Mouse (Mus musculus) bone marrow, adult 2 months (tissue): ENCODE measurements at regions not wholly inside any gene's neighbourhood (a gene's known extent, or its start where the extent isn't known, plus 50 kb on each side); places are given as distances from the start of the nearest gene placed in this dataset.

Source experiments
- CTCF ChIP-seq: fragments of 200-500 bp; IDR thresholded peaks from 2 replicates; pipeline ENCODE4 v1.5.1; 2011; ENCODE audit warnings: low read length, control low read depth; ENCODE audit not compliant: control insufficient read depth, insufficient read depth
- POLR2A ChIP-seq: fragments of 200-500 bp; IDR thresholded peaks from 2 replicates; pipeline ENCODE4 v1.6.1; 2011; ENCODE audit warnings: low read depth, mild to moderate bottlenecking, control low read depth, low read length, borderline replicate concordance; ENCODE audit not compliant: control insufficient read depth

DNA sequence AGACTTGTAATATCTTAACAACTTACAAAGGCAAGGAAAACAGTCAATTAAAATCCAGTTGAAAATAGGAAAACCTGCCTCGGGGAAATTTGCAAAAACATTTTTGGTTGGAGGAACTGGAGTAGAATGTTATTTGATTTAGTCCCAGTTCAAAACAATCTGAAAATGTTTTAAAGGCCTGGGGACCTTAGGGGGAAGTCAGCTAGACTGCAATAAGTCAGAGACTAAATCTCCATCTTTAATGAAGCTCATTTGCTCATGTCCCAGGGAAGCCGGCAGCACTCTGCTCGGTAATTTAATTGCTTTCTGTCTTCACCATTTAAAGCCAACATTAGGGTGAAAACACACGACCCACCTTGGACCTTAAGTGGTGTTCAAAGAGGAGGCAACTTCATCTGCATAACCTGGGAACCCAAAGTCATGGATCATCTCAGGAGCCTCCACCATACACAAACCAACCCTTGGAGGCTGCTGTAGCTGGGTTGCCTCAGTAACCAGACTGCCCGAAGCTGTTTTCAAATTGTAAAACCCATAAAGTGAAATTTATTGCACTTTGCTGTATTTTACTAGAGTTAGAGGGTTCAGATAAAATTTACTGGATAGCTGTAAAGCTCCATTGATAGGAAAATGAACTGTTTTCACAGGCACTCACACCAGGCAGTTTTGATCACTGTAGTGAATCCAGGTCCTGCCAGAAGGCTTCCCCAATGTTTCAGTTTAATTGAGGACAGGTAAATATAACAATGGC lies 205.6 kb upstream of the Mpped2 start:
- TF ChIP-seq CTCF (no peak), POLR2A (no peak)
